Mouse (Mus musculus) kidney, embryonic 14.5 days (tissue): Measurements from ENCODE around the gene Prdm10. TPM values are rescaled to one million over a fixed set of nuclear protein-coding genes. Genes with fewer than 3 reads are reported as not detected.

Experiments used
- ATAC-seq: fragments of 200-750 bp; cut with Nextera tagmentation; 2 replicates; pipeline ENCODE4 v1.8.0; 2017; ENCODE audit warnings: moderate number of reproducible peaks, mild to moderate bottlenecking, moderate TSS enrichment, moderate library complexity; ENCODE audit not compliant: low FRiP score, low TSS enrichment
- H3K27ac ChIP-seq: fragments of 300-500 bp; sonication (generic); 2 replicates; pipeline ENCODE4 v1.5.1; 2014; ENCODE audit warnings: low read depth, mild to moderate bottlenecking, low read length, moderate library complexity, mixed read lengths
- H3K27me3 ChIP-seq: fragments of 300-500 bp; sonication (generic); 2 replicates; pipeline ENCODE4 v1.6.1; 2014; ENCODE audit warnings: mild to moderate bottlenecking, low read length; ENCODE audit not compliant: control insufficient read depth, insufficient read depth
- H3K36me3 ChIP-seq: fragments of 300-500 bp; sonication (generic); 2 replicates; pipeline ENCODE4 v1.6.1; 2014; ENCODE audit warnings: low read length, mixed read lengths; ENCODE audit not compliant: control insufficient read depth, insufficient read depth
- H3K4me1 ChIP-seq: fragments of 300-500 bp; sonication (generic); 2 replicates; pipeline ENCODE4 v1.6.1; 2014; ENCODE audit warnings: low read length, mixed read lengths; ENCODE audit not compliant: control insufficient read depth, insufficient read depth
- H3K4me2 ChIP-seq: fragments of 300-500 bp; sonication (generic); replicated peaks from 2 replicates; pipeline ENCODE4 v1.6.1; 2014; ENCODE audit warnings: low read depth, mild to moderate bottlenecking, low read length
- H3K4me3 ChIP-seq: fragments of 300-500 bp; sonication (generic); 2 replicates; pipeline ENCODE4 v1.5.1; 2014; ENCODE audit warnings: mild to moderate bottlenecking, low read length
- H3K9ac ChIP-seq: fragments of 300-500 bp; sonication (generic); 2 replicates; pipeline ENCODE4 v1.6.1; 2014; ENCODE audit warnings: low read depth, mild to moderate bottlenecking, low read length, moderate library complexity
- H3K9me3 ChIP-seq: fragments of 300-500 bp; sonication (generic); 2 replicates; pipeline ENCODE4 v1.6.1; 2016; ENCODE audit warnings: low read length; ENCODE audit not compliant: control insufficient read depth
- WGBS: fragments of 180-500 bp; shearing (Covaris S2); extraction: QIAGEN DNeasy Blood & Tissue Kit; methylation state at CpG from one replicate; pipeline ENCODE4 v1.1.7; 2014; 5-methylcytosine and 5-hydroxymethylcytosine counted together
- polyA plus RNA-seq: library from polyadenylated mRNA; unstranded; fragments of >200 nt; fragmentation: Nextera tagmentation; extraction: Ambion mirVana; gene quantifications from 2 replicates; pipeline ENCODE4 v1.2.1, GENCODE M21; 2014

Prdm10 gene
- polyA plus RNA-seq, 1 experiment from 2014 or later, result 7.7 TPM

DNA sequence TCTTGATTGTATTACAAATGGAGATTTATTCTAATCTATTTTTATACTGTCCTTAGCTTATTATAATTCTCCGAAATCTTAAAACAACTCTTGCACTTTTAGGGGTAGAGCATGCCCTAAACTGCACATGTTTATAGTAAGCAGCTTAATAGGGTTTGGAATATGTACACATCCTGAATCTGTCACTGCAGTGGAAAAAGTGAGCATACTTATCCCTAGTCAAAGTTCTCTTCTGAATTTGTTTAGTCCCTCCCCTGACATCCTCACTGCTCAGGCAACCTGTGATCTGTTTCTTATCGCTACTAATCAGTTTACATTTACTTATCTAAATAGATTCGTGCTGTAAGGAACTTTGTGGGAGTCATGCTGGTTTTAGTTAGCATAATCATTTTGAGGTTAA, 22.1 kb upstream of the Prdm10 start:
- Histone ChIP-seq H3K9me3 (no peaks in the 10 kb centered on the region), H3K4me1 (0 out of 2 replicates have a peak, but pooled peaks cover 5% of the 10 kb centered on the region), H3K27me3 (no peaks in the 10 kb centered on the region), H3K4me2 (no peak overlapping the region), H3K9ac (no peak overlapping the region), H3K36me3 (no peaks in the 10 kb centered on the region), H3K4me3 (no peak overlapping the region), H3K27ac (no peak overlapping the region)
- WGBS, result 84% methylated on average over 3 of the region's 3 CpGs
- ATAC-seq, result no peak

DNA sequence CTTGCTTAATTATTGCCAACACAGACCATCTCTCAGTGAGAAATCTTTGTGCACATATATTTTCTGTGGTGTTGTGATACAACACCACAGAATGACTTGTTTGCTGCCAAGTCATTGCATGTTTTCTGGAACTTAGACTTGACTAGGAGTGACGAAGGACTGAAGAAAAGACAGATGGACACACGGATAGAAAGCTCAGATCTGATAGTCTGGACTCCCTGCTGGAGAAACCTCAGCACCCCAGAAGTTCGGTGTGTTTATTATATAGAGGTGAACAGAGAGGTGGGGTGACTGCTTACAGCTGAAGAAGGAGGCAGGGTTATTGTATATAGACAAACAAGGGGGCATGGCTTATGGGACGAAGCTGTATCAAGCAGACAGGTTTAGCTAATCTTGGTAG, 20.1 kb upstream of the Prdm10 start:
- WGBS, result 83% methylated on average over 4 of the region's 4 CpGs
- H3K36me3 ChIP-seq, result no peaks in the 10 kb centered on the region
- no peak overlapping the region for H3K4me2 ChIP-seq
- H3K9me3 ChIP-seq, result no peaks in the 10 kb centered on the region
- no peak overlapping the region for H3K4me3 ChIP-seq
- H3K27me3 ChIP-seq, result no peaks in the 10 kb centered on the region
- no peak overlapping the region for H3K9ac ChIP-seq
- no peak overlapping the region for H3K27ac ChIP-seq
- ATAC-seq, result no peak
- 0 out of 2 replicates have a peak, but pooled peaks cover 5% of the 10 kb centered on the region for H3K4me1 ChIP-seq

DNA sequence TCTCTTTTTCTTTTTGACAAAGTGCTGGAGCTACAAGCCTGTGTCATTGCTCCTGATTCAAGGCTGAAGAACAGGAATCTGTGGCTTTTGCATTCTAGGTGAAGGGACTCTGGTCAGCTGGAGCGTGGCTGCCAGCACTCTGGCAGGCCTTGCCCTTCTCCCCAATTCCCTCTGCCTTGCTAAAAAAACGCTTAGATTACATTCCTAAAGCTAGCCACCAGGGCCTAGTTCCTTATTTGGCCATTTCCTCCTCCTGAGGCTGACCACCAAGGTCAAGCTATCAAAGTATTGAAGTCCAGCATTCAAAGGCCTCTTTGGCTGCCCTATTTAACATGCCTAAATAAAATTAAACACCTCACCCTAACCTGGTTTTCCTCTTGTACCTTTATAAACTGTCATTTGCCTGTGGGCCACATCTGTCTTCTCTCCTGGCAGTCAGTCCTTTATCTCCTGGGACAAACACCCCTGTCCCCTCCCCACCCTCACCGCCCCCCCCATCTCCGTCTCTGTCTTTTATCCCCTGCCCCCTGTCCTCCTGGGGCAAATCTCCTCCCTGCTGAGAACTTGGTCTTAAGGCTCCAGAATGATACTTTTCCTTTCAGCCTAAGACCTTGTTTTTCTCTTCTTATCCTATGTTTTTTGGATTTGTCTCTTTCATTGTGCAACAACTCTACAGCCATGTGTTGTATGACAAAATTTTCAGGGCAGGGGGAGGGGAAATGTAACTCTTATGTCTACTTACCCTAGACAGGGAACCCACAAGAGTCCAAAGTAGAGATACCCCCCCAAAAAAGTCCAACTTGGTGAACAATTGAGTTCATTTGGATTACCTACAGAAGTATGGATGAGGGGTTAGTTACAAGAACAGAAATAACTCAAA, 17.9 kb upstream of the Prdm10 start:
- no peaks in the 10 kb centered on the region for H3K9me3 ChIP-seq
- WGBS, result 48% methylated on average over 4 of the region's 4 CpGs
- H3K4me1 ChIP-seq, result 0 out of 2 replicates have a peak, but pooled peaks cover 5% of the 10 kb centered on the region
- ATAC-seq, result no peak
- no peak overlapping the region for H3K27ac ChIP-seq
- no peaks in the 10 kb centered on the region for H3K27me3 ChIP-seq
- no peaks in the 10 kb centered on the region for H3K36me3 ChIP-seq
- H3K4me3 ChIP-seq, result no peak overlapping the region
- no peak overlapping the region for H3K9ac ChIP-seq
- no peak overlapping the region for H3K4me2 ChIP-seq

DNA sequence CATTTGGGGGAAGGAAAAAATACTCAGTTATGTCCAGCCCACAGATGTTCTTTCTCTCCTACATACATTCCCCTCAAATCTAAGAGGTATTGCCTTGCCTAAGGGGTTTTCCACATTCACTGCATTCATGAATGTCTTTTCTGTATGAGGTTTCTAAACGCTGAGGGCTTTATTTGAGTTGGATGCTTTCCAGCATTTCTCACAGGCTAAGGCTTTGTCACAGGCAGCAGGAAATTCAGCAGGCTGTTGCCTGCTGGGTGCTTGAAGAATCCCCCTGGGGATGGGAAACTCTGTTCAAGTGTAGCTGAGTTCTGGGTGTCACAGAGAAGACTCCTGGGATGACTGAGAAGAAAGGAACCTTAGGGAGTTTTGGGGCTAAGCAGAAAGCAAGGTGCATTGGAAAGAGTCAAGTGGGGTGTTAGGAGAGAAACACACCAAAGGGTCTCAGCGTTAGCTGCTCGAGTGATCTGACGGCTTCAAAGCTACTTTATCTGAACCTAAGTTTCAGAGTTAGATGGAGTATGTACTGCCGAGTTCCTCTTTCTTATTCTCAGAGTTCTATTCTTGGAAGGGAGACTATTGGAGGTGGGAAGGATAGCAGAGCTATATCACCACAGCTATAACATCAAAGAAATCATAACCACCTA, 14.2 kb upstream of the Prdm10 start:
- peaks cover 5% of the 10 kb centered on the region; the same call in 1 of the 2 replicates for H3K4me1 ChIP-seq
- no peak for ATAC-seq

DNA sequence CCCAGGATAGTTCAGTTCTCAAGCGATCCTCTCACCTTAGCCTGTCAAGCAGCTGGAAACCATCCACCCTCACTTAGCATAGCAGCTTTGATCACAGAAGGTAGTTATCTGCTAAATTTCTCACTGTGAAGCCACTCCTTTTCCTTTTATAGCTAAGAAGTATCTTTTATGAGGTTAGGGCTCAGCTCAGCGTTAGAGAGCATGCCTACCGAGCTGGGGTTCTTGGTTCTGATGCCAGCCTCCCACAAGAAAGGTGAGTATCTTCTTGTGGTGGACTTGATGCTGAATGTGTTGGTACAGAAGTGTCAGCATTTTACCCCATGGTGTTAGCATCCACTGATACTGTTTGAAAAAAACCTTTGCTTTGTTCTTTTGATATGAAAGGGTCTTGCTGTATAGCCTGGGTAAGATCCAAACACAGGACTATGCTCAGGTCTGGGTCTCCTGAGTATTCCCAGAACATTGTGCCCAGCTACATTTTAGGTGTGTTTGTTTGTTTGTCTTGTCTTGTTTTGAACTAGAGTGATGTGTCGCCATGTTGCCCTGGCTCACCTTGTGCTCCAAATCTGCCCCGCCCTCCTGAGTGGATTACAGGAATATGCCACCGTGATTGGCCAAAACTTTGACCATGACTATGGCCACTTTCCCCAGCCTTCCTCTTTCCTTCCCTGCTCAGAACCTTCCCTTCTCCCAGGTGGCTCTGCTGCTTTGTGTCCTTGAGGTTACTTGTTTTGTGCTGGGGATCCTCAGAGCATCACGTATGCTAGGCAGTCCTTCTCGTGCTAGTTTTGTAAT, 8.9 kb upstream of the Prdm10 start:
- Histone ChIP-seq H3K4me1 (no peaks in the 10 kb centered on the region; the same call in 1 of the 2 replicates), H3K36me3 (no peaks in the 10 kb centered on the region), H3K27me3 (no peaks in the 10 kb centered on the region), H3K4me2 (no peak overlapping the region), H3K27ac (no peak overlapping the region), H3K9ac (no peak overlapping the region), H3K9me3 (no peaks in the 10 kb centered on the region), H3K4me3 (no peak overlapping the region)
- ATAC-seq, result no peak
- 62% methylated on average over 8 of the region's 8 CpGs for WGBS

More for the DNA sequence above, 14.2 kb upstream of the Prdm10 start:
- 63% methylated on average over 5 of the region's 5 CpGs for WGBS
- no peak overlapping the region for H3K4me3 ChIP-seq
- no peaks in the 10 kb centered on the region for H3K9me3 ChIP-seq
- H3K9ac ChIP-seq, result no peak overlapping the region
- H3K4me2 ChIP-seq, result no peak overlapping the region
- no peaks in the 10 kb centered on the region for H3K36me3 ChIP-seq
- no peaks in the 10 kb centered on the region for H3K27me3 ChIP-seq
- H3K27ac ChIP-seq, result no peak overlapping the region

DNA sequence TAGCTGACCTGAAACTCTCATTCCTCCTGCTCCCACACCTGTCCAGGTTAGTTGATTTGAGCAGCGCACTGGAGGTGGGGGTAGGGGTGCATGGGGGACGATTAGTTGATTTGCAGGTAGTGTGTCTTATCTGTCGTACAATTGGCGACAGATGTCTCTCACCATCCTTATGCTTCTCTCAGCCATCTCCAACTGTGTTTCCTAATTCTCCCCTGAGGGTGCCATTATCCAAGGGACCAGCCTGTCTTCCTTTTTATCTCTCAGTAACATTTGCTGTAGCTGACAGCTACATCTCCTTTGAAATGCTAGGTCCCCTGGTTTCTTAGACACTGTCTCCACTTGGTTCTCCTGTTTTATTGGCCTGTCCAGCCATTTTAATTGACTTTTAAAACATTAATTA, 8.2 kb upstream of the Prdm10 start:
- no peaks in the 10 kb centered on the region for H3K9me3 ChIP-seq
- no peaks in the 10 kb centered on the region for H3K36me3 ChIP-seq
- H3K27ac ChIP-seq, result no peak overlapping the region
- 86% methylated on average over 4 of the region's 4 CpGs for WGBS
- H3K4me2 ChIP-seq, result no peak overlapping the region
- no peak overlapping the region for H3K9ac ChIP-seq
- no peaks in the 10 kb centered on the region; the same call in 1 of the 2 replicates for H3K4me1 ChIP-seq
- H3K27me3 ChIP-seq, result no peaks in the 10 kb centered on the region
- H3K4me3 ChIP-seq, result no peak overlapping the region
- ATAC-seq, result no peak

DNA sequence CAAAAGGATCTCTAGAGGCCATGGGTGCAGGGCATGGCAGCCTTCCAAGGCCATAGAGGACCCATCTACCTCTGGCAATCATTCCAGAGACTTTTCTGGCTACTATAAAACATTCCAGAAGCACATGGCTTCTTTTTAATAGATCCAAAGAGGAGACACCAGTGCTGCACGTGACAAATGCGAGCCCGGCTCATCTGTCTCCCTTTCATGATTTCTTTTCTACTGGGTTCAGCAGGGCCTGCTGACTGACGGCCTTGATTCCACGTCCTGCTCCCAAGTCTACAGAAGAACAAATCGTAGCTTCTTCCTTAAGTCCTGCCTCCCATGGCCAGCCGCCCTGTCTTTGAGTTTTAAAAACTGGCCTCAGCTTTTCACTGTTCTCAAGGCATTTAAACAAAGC, 1.7 kb upstream of the Prdm10 start:
- no peaks in the 10 kb centered on the region for H3K36me3 ChIP-seq
- no peak overlapping the region for H3K4me3 ChIP-seq
- no peaks in the 10 kb centered on the region for H3K27me3 ChIP-seq
- H3K27ac ChIP-seq, result peak overlapping the region; percentile 99
- ATAC-seq, result no peak
- H3K9ac ChIP-seq, result no peak overlapping the region
- H3K4me1 ChIP-seq, result peaks cover 9% of the 10 kb centered on the region
- no peak overlapping the region for H3K4me2 ChIP-seq
- WGBS, result 84% methylated on average over 7 of the region's 7 CpGs
- no peaks in the 10 kb centered on the region for H3K9me3 ChIP-seq

DNA sequence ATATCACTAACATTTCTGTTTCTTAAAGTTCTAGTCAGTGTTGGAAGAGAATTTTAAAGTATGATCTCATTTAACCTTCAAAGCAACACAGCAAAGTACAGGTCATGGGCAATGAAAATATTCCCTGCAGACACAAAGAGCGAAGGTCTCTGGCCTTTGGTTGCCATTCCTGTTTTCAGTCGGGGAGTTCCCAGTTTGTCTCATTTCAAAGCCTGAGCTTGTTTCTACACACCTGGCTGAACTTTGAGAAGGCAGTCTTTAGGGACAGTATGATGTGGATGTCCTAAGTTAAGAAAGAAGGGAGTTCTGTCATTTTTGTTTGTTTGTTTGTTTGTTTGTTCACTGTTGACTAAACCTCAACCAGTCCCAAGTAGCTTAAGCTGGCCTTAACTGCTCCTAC, 1.0 kb upstream of the Prdm10 start:
- H3K27me3 ChIP-seq, result no peaks in the 10 kb centered on the region
- H3K36me3 ChIP-seq, result no peaks in the 10 kb centered on the region
- ATAC-seq, result no peak
- peaks cover 9% of the 10 kb centered on the region for H3K4me1 ChIP-seq
- no peaks in the 10 kb centered on the region for H3K9me3 ChIP-seq
- H3K9ac ChIP-seq, result peak overlapping the region; percentile 61
- H3K4me3 ChIP-seq, result peak overlapping the region; percentile 87; the same call in 1 of the 2 replicates
- H3K4me2 ChIP-seq, result peak overlapping the region; percentile 56
- whole genome bisulfite sequencing, result 42% methylated on average over 2 of the region's 2 CpGs
- peak overlapping the region; percentile 99 for H3K27ac ChIP-seq
